Mouse (Mus musculus) spleen, postnatal 14 days (tissue): ENCODE results near the gene Tas2r137.

Experiments used
- DNase-seq, 2 experiments: peaks; one replicate each; pipeline ENCODE4 v3.0.0; 2021 to 2022; ENCODE audit warnings: low spot score in 2 of 2

Gene Tas2r137

DNA sequence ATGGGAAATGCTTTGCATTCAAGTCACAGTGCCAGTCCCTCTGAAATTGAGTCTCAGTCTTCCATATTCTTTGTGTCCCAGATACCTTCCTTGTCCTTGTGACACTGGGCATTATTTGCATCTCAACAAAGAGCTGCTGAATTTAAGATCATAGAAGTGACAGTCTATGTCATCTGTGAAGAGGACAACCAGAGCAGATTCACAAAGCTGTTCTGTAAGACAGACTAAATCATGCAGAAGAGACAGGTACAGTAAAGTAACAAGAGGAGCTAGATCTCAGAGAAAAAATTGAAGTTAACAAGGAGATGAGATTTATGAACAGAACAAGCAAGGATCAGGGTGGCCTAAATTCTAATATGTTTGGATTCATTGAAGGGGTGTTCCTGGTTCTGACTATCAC lies at the start of gene Tas2r137:
Tas2r137 (plus strand) TSS at position 301 of the 400 bp plus-strand sequence.
- DNase-seq: no peak

DNA sequence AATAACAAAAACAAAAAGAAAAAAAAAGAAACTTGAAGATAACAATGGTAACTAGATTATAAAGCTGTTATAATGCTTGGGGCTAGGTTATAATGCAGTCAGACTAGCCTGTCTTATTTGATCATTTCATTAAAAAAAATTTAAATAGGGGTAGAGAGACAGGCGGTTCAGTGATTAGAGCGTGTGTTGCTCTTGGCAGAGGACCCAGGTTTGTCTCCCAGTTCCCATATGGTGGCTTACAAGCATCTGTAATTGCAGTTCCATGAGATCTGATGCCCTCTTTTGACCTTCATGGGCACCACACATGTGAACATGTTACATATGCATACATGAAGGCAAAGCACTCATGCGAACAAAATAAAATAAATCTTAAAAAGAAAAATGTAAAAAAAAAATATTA lies 49.8 kb upstream of the Tas2r137 start:
- DNase-seq: no peak

DNA sequence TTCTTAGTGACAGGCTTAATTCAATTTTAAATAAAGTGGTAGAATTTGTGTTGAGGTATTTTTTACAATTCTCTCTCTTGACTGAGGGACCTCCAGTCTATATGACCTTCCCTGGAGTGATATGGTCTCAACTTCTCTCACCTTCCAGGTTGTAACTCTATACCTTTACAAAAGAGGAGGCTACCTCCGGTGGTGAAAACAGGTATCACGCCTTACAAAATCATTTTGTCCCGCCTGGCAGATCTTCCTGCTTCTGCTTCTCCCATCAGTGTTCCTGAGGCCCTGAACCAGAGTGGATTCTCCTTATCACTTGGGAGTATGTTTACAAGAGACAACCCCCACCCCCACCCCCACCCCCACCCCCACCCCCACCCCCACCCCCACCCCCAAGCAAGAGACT lies 49.3 kb upstream of the Tas2r137 start:
- DNase-seq: no peak

DNA sequence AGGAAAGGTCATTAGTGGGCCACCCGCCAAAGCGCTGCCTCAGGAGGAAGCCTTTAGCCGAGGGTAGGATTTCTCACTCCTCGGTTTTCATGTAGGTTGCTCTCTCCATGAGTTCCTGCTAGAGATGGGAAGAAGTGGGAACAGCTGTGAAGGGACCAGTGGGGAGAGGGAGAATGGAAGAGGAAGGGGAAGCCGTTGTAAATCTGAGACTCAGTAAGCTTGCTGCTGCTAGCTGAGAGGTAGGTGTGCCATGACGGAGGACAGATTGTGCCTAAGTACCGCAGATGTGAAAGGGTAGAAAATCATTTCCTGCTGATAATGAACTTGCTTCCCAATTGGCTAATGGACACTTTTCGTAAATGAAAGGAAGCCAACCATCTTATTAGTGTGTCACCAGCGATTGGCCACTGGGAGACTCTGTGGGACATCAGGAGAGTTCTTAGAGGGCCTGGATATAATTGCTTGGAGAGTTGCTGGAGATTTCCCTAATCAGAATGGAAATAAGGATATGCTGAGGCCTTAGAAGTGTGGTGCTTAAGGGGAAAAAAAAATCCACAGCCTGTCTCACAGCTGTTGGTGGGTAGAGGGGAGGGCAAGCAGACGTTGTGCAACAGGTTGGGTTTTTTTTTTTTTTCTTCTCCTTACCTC lies 47.6 kb upstream of the Tas2r137 start:
- DNase-seq: no peak

DNA sequence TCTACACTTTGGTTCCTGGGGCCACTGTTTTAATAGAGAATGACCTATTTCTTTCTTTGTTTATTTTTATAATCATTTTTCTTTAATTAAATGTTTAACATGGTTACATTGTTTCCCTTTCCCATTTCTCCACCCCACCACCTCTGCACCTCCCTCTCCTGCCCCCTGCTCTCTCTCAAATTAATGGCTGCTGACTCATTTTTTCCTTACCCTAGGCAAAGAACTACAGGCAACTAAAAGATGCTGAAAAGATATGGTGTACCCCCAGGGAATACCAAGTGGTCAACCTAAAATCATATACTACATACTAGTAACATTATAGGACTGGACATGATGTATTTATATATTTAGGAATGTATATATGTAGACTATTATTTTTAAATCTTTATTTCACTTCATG lies 42.4 kb upstream of the Tas2r137 start:
- DNase-seq: no peak

DNA sequence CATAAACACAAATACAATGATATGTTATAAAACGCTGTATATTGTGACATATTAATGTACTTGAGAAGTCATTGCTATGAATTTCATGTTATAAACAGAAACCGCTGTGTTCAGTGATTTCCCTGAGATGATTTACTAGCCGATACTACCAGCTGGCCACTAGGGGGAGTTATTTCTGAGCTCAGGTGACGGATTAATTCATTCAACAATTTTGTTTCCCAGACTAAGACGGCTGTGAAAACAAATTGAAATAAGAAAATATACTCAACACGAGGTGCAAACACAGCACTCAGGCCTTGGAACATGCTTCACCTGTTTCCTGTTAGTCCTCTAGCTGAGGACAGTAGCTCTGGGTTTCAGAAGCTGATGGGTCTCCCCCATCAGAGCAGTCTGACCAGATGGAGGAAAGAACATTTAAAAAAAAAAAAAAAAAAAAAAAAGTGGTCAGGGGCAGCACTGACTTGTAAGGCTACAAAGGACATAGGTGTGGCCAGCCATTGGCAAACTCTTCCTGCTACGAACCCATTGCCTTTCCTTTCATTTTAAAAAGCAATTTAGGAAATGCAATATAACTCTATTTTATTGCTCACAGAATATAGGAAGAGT lies 36.5 kb upstream of the Tas2r137 start:
- DNase-seq: no peak

DNA sequence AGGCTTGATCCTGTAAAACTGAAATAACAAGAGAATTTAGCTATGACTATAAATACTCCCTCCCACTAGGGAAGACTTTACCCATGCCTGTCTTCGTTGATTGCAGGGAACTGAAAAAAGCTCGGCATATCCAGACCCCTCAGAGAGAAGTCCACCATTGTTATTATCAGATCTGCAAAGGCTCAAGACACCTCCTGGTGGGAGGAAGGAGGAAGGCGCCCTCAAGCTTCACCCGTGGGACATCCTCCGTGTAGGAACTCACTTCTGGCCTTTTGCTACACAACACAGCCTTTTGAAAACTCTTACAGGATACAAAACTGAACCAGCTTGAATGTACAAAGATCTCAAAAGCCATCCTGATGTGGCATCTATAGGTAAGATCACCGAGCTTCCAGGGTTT lies 25.3 kb upstream of the Tas2r137 start:
- DNase-seq: no peak

DNA sequence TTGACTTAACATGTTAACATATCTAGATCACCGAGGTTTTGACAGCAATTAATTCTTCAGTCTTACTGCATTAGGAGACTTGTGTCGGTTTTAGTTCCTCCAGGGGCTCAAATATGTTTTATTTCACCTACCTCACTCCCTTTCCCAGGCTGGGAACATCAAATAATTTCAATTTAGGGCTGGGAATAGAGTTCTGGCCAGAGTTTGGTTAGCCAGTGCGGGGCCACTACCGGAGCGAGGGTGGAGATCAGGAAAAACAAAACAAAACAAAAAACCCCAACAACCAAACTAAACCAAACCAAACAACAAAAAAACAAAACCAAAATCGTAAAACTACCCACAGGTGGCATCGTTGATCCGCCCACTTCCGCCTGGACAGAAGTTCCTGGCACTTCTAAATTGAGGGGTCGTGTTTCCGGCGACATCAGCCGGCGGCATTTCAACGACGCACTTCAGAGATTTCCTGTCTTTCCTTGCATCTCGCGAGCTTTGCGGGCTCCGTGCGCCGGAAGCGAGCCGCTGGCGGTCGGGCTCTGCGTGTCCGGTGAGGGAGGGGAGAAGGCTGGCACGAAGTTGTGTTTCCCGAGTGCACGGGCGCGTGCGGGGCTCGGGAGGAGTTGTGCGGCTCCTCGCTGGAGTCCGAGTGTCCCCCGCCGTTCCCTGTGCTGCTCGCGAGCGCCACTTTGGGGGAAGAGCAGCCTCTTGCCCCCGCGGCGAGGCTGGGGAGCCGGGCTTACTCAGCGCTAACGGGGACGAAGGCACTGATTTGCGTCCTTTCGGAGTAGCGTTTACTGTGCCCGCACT lies 19.9 kb upstream of the Tas2r137 start, which contains the start of gene Ssbp1:
Ssbp1 (plus strand) TSS at position 437 of the 804 bp plus-strand sequence.
- peak; percentile 74 to 84 for DNase-seq

DNA sequence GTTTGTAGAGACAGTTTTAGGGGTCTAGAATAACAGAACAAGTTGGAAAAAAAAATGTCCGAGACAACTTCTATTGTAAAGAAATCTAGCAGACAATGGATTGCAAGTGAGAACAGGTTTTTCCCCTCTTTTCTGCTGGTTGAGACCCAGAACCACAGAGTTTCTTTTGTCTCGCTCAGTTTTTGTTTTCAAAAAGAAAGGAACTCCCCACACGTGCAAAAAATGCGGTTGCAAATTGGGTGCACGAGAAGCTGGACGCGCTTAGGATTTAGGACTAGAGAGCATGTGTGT lies 19.4 kb upstream of the Tas2r137 start:
- DNase-seq: no peak

DNA sequence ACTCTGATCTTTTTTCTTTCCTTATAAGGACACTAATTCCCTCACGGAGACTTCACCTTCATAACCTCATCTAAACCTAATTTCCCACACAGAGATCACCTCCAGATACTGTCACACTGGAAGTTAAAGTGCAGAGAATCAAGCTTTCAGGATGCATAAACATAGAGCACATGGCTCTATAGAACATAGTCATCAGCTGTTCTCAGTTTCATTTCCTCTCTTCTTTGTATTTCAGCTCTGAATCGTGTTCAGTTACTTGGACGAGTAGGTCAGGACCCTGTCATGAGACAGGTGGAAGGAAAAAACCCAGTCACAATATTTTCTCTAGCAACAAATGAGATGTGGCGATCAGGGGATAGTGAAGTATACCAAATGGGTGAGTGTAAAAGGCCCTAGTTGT lies 14.9 kb upstream of the Tas2r137 start:
- no peak for DNase-seq

DNA sequence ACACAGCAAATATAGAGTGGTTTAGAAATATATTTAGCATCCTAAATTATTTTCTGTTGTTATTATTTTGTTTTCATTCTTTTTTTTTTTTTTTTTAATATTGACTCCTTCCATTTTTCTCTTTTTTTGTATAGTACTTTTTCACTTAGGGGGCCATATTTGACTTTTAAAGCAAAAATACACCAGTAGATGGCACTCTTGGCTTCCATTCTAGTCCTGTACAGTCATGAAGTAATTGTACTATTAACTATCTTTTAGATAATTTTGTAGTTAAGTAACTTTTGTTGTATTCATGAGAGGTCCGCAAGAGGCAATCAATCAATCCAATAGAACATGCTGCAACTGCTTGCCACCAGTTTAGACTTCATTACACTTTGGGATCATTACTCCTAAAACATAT lies 11.3 kb upstream of the Tas2r137 start:
- no peak for DNase-seq

DNA sequence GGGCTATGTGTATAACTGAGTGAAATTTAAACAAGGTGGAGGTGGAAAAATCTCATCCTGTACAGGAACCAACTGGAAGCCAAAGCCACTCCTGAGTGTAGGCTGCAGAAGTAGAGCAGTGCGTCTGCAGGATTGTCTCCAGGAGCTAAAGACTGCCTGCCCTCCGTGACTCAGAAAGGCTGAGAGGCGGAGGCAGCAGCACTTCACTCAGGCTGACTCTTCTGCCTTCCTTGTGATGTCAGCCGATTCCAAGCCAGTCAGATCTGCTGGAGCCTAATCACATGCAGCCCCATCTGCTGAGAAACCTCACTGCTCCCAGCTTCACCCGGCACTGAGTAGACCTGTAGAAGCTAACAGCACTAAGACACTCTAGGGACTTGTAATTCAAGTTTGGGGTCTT lies 8.7 kb upstream of the Tas2r137 start:
- DNase-seq: no peak

DNA sequence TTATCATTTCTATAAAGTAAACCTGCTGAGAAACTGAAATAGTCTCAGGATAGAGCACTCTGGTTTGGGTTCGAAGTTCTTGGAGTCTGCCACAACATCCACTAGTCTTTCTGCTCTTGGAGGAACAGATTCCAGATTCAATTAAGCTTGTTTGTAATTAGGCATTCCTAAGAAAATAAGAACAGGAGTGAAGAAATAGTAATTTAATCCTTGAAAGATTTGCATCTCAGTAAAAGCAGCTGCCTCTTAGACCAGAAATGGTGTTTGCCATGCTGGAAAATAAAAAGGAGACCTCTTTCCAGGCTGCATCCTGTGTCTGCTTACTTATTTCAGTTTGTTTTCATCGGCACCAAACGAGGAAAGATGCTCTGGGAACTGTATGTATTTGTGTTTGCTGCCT lies 2.2 kb downstream of the Tas2r137 start, which contains the start of gene Tas2r108:
Tas2r108 (plus strand) TSS at position 301 of the 400 bp plus-strand sequence.
- DNase-seq: no peak

DNA sequence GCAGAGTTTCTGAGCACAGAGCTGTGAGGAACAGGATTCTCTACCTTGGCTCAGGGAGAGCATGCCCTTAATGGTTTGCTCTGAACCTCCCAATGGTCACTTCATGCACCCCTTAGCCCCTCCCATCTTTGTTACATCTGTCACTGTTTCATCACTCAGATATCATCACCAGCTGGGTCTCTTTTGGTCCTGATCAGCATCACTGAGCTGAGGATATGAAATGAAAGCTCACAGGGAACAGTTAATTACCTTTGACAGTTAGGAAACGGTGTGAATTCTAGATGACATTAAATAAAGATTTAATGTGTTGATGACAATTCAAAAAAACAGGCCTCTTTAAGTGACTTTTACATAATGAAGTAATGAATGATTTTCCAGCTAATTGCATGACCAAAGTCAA lies 28.4 kb downstream of the Tas2r137 start, which contains the start of gene Prss37:
Prss37 (minus strand) TSS at position 101 of the 400 bp plus-strand sequence.
- DNase-seq: no peak
